ENCODE assay signal across 8 mouse cellular contexts in the genomic region with DNA sequence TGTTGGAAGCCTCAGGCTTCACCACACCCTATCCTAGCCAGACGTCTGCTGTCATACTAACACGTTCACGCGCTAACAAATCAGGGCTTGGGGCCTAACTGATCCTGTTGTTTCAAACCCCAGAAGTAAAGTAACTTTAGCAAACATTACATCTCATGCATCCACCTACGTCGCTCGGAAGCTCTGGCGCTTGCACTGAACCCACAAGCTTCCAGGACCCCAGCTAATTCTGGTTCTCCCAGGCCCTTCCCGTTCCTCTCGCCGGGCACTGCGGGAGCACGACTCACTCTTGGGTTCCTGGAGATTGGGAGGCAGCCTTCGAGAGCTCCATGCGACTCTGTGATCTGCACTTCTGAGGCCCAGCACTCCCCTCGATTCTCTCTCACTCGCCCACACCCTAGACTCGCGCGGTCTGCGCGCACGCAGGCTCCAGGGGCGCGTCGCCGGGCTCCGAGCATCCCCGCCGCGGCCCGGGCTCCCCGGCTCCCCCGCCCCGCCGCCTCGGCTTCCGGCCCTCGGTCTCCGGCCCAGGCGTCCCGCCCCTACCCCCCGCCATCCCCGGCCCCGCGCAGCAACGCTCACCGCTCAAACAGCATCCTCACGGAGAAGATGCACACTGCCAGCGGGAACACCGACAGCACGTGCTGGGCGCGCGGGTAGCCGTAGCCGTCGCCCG. TPM values are rescaled to one million over a fixed set of nuclear protein-coding genes. Genes with fewer than 3 reads are reported as not detected.
DNase-seq lines count a peak whose midpoint lies in the region; ATAC-seq lines count a peak whose summit lies in the region.

No protein-coding gene starts in this region.

- peak overlapping the region; percentile 88 for H3K27ac ChIP-seq in forebrain, embryonic 11.5 days (ENCODE audit: low read depth, low read length)
- H3K27ac ChIP-seq in hindbrain, embryonic 14.5 days = peak overlapping the region; percentile 91
- H3K27ac ChIP-seq in liver, embryonic 13.5 days = peak overlapping the region; percentile 68

- H3K9me3 ChIP-seq in forebrain, embryonic 11.5 days (ENCODE audit: control insufficient read depth, low read length) = no peaks in the 10 kb centered on the region
- H3K9me3 ChIP-seq in hindbrain, embryonic 14.5 days (ENCODE audit: control insufficient read depth, low read length) = no peaks in the 10 kb centered on the region
- H3K9me3 ChIP-seq in liver, embryonic 13.5 days (replicated peaks) = no peaks in the 10 kb centered on the region

- no peaks in the 10 kb centered on the region for H3K27me3 ChIP-seq in forebrain, embryonic 11.5 days (ENCODE audit: control insufficient read depth, insufficient read depth, low read length)
- H3K27me3 ChIP-seq in hindbrain, embryonic 14.5 days (ENCODE audit: control insufficient read depth, insufficient read depth, low read length) = no peaks in the 10 kb centered on the region
- peaks cover 4% of the 10 kb centered on the region; the same call in 1 of the 2 replicates for H3K27me3 ChIP-seq in liver, embryonic 13.5 days

- DNase-seq in adrenal gland, postnatal 36 days = peak; percentile 53 to 73
- DNase-seq in adrenal gland, postnatal 10 days = no peak
- DNase-seq in thymus, postnatal 0 days (ENCODE audit: low spot score) = peak; percentile 53
- no peak for DNase-seq in thymus, postnatal 25 days
- DNase-seq in forebrain, embryonic 11.5 days (ENCODE audit: low spot score) = peak; percentile 55
- DNase-seq in hindbrain, embryonic 14.5 days (ENCODE audit: low spot score) = peak; percentile 41
- no peak for DNase-seq in liver, embryonic 13.5 days

- peaks cover 3% of the 10 kb centered on the region; the same call in 1 of the 2 replicates for H3K4me1 ChIP-seq in forebrain, embryonic 11.5 days (replicated peaks; ENCODE audit: control insufficient read depth, insufficient read depth, low read length)
- peaks cover 15% of the 10 kb centered on the region for H3K4me1 ChIP-seq in hindbrain, embryonic 14.5 days (replicated peaks; ENCODE audit: control insufficient read depth, insufficient read depth, low read length)
- peaks cover 34% of the 10 kb centered on the region for H3K4me1 ChIP-seq in liver, embryonic 13.5 days (replicated peaks)

- peak overlapping the region; percentile 89 for H3K9ac ChIP-seq in forebrain, embryonic 11.5 days (ENCODE audit: low read length)
- H3K9ac ChIP-seq in hindbrain, embryonic 14.5 days = peak overlapping the region; percentile 86
- peak overlapping the region; percentile 73 for H3K9ac ChIP-seq in liver, embryonic 13.5 days

- ATAC-seq in forebrain, embryonic 11.5 days (replicated peaks; ENCODE audit: low FRiP score) = peak; percentile 65
- ATAC-seq in hindbrain, embryonic 14.5 days (ENCODE audit: low FRiP score) = peak; percentile 79
- peak; percentile 55 for ATAC-seq in liver, embryonic 13.5 days (ENCODE audit: low read depth)
- ATAC-seq in neutrophil, adult 5-6 weeks (ENCODE audit: extremely low read depth, insufficient number of reproducible peaks, low FRiP score, poor library complexity, severe bottlenecking) = 0 out of 2 replicates have a peak, but pooled peaks have one; percentile 3

- H3K4me3 ChIP-seq in forebrain, embryonic 11.5 days (ENCODE audit: low read depth, low read length) = peak overlapping the region; percentile 84
- peak overlapping the region; percentile 71 for H3K4me3 ChIP-seq in hindbrain, embryonic 14.5 days (replicated peaks; ENCODE audit: low read length)
- H3K4me3 ChIP-seq in liver, embryonic 13.5 days (replicated peaks) = peak overlapping the region; percentile 71

- H3K36me3 ChIP-seq in forebrain, embryonic 11.5 days (ENCODE audit: control insufficient read depth, insufficient read depth, low read length) = no peaks in the 10 kb centered on the region
- H3K36me3 ChIP-seq in hindbrain, embryonic 14.5 days (replicated peaks; ENCODE audit: control insufficient read depth, insufficient read depth) = no peaks in the 10 kb centered on the region
- no peaks in the 10 kb centered on the region for H3K36me3 ChIP-seq in liver, embryonic 13.5 days

- H3K4me2 ChIP-seq in forebrain, embryonic 11.5 days (ENCODE audit: low read depth, low read length, severe bottlenecking) = peak overlapping the region; percentile 88
- H3K4me2 ChIP-seq in hindbrain, embryonic 14.5 days (replicated peaks) = peak overlapping the region; percentile 52
- H3K4me2 ChIP-seq in liver, embryonic 13.5 days = peak overlapping the region; percentile 93

- WGBS in forebrain, embryonic 11.5 days = under 1% methylated on average over 58 of the region's 59 CpGs
- under 1% methylated on average over 58 of the region's 59 CpGs for WGBS in hindbrain, embryonic 14.5 days
- WGBS in liver, embryonic 13.5 days (ENCODE audit: insufficient replicate concordance) = under 1% methylated on average over 59 of the region's 59 CpGs

RNA-seq across cellular contexts. Expression of a gene that starts 0.9 kb away (rescaled TPM):
- 10 to 100 TPM; 49.1 to 56.1 TPM for total RNA-seq in adrenal gland, postnatal 36 days (2021)
- total RNA-seq in adrenal gland, postnatal 10 days (2021) = 10 to 100 TPM; 35.9 to 41.6 TPM
- 42.2 and 48.4 TPM in 2 replicates for polyA plus RNA-seq in thymus, postnatal 0 days (2015; fragmentation: Nextera tagmentation; extraction: Ambion mirVana)
- polyA plus RNA-seq in forebrain, embryonic 11.5 days (2014; fragmentation: Nextera tagmentation; extraction: Ambion mirVana) = 59.2 and 59.7 TPM in 2 replicates
- 78.5 and 89.3 TPM in 2 replicates for polyA plus RNA-seq in hindbrain, embryonic 14.5 days (2014; fragmentation: Nextera tagmentation; extraction: Ambion mirVana)
- 11.2 and 11.7 TPM in 2 replicates for polyA plus RNA-seq in liver, embryonic 13.5 days (2015; fragmentation: Nextera tagmentation; extraction: Ambion mirVana)
- total RNA-seq in neutrophil, adult 5-6 weeks (2017) = 34.4 and 42.8 TPM in 2 replicates

RNA-seq across cellular contexts. Expression of a gene that starts 46.3 kb away (rescaled TPM):
- 100 to 1,000 TPM; 227 to 257 TPM for total RNA-seq in adrenal gland, postnatal 36 days (2021)
- 100 to 1,000 TPM; 178 to 185 TPM for total RNA-seq in adrenal gland, postnatal 10 days (2021)
- polyA plus RNA-seq in thymus, postnatal 0 days (2015; fragmentation: Nextera tagmentation; extraction: Ambion mirVana) = 241 and 259 TPM in 2 replicates
- polyA plus RNA-seq in forebrain, embryonic 11.5 days (2014; fragmentation: Nextera tagmentation; extraction: Ambion mirVana) = 140 and 154 TPM in 2 replicates
- polyA plus RNA-seq in hindbrain, embryonic 14.5 days (2014; fragmentation: Nextera tagmentation; extraction: Ambion mirVana) = 182 and 202 TPM in 2 replicates
- polyA plus RNA-seq in liver, embryonic 13.5 days (2015; fragmentation: Nextera tagmentation; extraction: Ambion mirVana) = 71.6 and 80.5 TPM in 2 replicates
- total RNA-seq in neutrophil, adult 5-6 weeks (2017) = 24.1 and 29.8 TPM in 2 replicates

RNA-seq across cellular contexts. Expression of a gene that starts 54.4 kb away (rescaled TPM):
- 1,000 to 10,000 TPM in 1 of 2 experiments, 100 to 1,000 TPM in 1; 945 to 1,041 TPM for total RNA-seq in adrenal gland, postnatal 36 days (2021)
- total RNA-seq in adrenal gland, postnatal 10 days (2021) = 1,000 to 10,000 TPM; 1,543 to 1,818 TPM
- 0.30 and 1.8 TPM in 2 replicates for polyA plus RNA-seq in thymus, postnatal 0 days (2015; fragmentation: Nextera tagmentation; extraction: Ambion mirVana)
- 0.35 and 0.53 TPM in 2 replicates for polyA plus RNA-seq in forebrain, embryonic 11.5 days (2014; fragmentation: Nextera tagmentation; extraction: Ambion mirVana)
- polyA plus RNA-seq in hindbrain, embryonic 14.5 days (2014; fragmentation: Nextera tagmentation; extraction: Ambion mirVana) = 2.0 and 2.2 TPM in 2 replicates
- polyA plus RNA-seq in liver, embryonic 13.5 days (2015; fragmentation: Nextera tagmentation; extraction: Ambion mirVana) = 11.5 and 13.9 TPM in 2 replicates
- total RNA-seq in neutrophil, adult 5-6 weeks (2017) = 1.1 TPM in 1 of 2 replicates, not detected in the other

Comparison
In these comparisons a context has a peak if more than half of its experiments do, and no peak if none do; other contexts are left out.
1. DNase-seq: peak in adrenal gland, postnatal 36 days (2 of 2), thymus, postnatal 0 days (single experiment), forebrain, embryonic 11.5 days (single experiment) and hindbrain, embryonic 14.5 days (single experiment); none in adrenal gland, postnatal 10 days (single experiment), thymus, postnatal 25 days (single experiment) and liver, embryonic 13.5 days (single experiment).
2. ATAC-seq: peak in every context shown above with its lines; median percentile 79 in hindbrain, embryonic 14.5 days; 65 in forebrain, embryonic 11.5 days; 55 in liver, embryonic 13.5 days; 3 in neutrophil, adult 5-6 weeks.
3. Peak in every context shown above with its lines, with median percentiles within 50 percentile points of each other: H3K27ac ChIP-seq, H3K4me2 ChIP-seq, H3K4me3 ChIP-seq and H3K9ac ChIP-seq.